Mouse (Mus musculus) neural tube, embryonic 14.5 days (tissue): ENCODE measurements around the gene Selp. TPM values are rescaled to one million over a fixed set of nuclear protein-coding genes. Genes with fewer than 3 reads are reported as not detected.
A peak's percentile ranks its signal among the peaks of the same experiment; 100 is the strongest.

Source experiments
- ATAC-seq: fragments of 200-750 bp; cut with Nextera tagmentation; 2 replicates; pipeline ENCODE4 v1.8.0; 2017; ENCODE audit warnings: low read depth, mild to moderate bottlenecking, moderate TSS enrichment, moderate library complexity
- H3K27ac ChIP-seq: fragments of 300-500 bp; sonication (generic); 2 replicates; pipeline ENCODE4 v1.5.1; 2014; ENCODE audit warnings: low read depth, mild to moderate bottlenecking, control low read depth, low read length, moderate library complexity, mixed read lengths
- H3K27me3 ChIP-seq: fragments of 300-500 bp; sonication (generic); 2 replicates; pipeline ENCODE4 v1.6.1; 2014; ENCODE audit warnings: low read length; ENCODE audit not compliant: control insufficient read depth, insufficient read depth
- H3K36me3 ChIP-seq: fragments of 300-500 bp; sonication (generic); 2 replicates; pipeline ENCODE4 v1.6.1; 2014; ENCODE audit warnings: low read length, mixed read lengths; ENCODE audit not compliant: control insufficient read depth, insufficient read depth
- H3K4me1 ChIP-seq: fragments of 300-500 bp; sonication (generic); 2 replicates; pipeline ENCODE4 v1.6.1; 2014; ENCODE audit warnings: low read length; ENCODE audit not compliant: control insufficient read depth, insufficient read depth
- H3K4me2 ChIP-seq: fragments of 300-500 bp; sonication (generic); 2 replicates; pipeline ENCODE4 v1.6.1; 2014; ENCODE audit warnings: mild to moderate bottlenecking, low read depth, low read length, control low read depth
- H3K4me3 ChIP-seq: fragments of 300-500 bp; sonication (generic); 2 replicates; pipeline ENCODE4 v1.5.1; 2014; ENCODE audit warnings: low read depth, low read length, control low read depth, mixed read lengths
- H3K9ac ChIP-seq: fragments of 300-500 bp; sonication (generic); replicated peaks from 2 replicates; pipeline ENCODE4 v1.6.1; 2014; ENCODE audit warnings: low read depth, mild to moderate bottlenecking, control low read depth, low read length, mixed read lengths
- H3K9me3 ChIP-seq: fragments of 300-500 bp; sonication (generic); 2 replicates; pipeline ENCODE4 v1.6.1; 2016; ENCODE audit warnings: low read length; ENCODE audit not compliant: control insufficient read depth
- WGBS: fragments of 180-500 bp; shearing (Covaris S2); extraction: QIAGEN DNeasy Blood & Tissue Kit; methylation state at CpG from one replicate; pipeline ENCODE4 v1.1.7; 2014; 5-methylcytosine and 5-hydroxymethylcytosine counted together
- polyA plus RNA-seq: library from polyadenylated mRNA; unstranded; fragments of >200 nt; fragmentation: Nextera tagmentation; extraction: Ambion mirVana; gene quantifications from 2 replicates; pipeline ENCODE4 v1.2.1, GENCODE M21; 2014

Selp gene
- polyA plus RNA-seq, 1 experiment from 2014 or later, result not detected

GRCm38 (mm10) chr1:164184142-164184870, 69.2 kb downstream of the Selp start:
- Histone ChIP-seq H3K9ac (no peak overlapping the region), H3K4me2 (peak overlapping the region; percentile 38), H3K27me3 (no peaks in the 10 kb centered on the region), H3K36me3 (no peaks in the 10 kb centered on the region), H3K9me3 (no peaks in the 10 kb centered on the region), H3K4me1 (peaks cover 3% of the 10 kb centered on the region; the same call in 1 of the 2 replicates), H3K27ac (no peak overlapping the region), H3K4me3 (peak overlapping the region; percentile 12; the same call in 1 of the 2 replicates)
- 49% methylated on average over 16 of the region's 16 CpGs for WGBS
- peak; percentile 87 for ATAC-seq

DNA sequence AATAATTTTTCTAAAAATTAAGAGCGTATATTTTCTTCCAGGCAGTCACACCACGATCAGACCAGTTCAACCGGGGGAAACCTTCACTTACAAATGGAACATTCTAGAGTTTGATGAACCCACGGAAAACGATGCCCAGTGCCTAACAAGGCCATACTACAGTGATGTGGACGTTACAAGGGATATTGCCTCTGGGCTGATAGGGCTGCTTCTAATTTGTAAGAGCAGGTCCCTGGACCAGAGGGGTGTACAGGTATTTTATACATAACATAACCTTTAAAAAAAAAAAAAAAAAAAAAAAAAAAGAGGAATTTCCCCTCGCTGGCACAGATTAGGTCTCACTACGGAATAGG, 69.8 kb downstream of the Selp start:
- no peak overlapping the region for H3K9ac ChIP-seq
- 0 out of 2 replicates have a peak, but pooled peaks have one; percentile 13 for ATAC-seq
- peaks cover 3% of the 10 kb centered on the region; the same call in 1 of the 2 replicates for H3K4me1 ChIP-seq
- H3K9me3 ChIP-seq, result no peaks in the 10 kb centered on the region
- 53% methylated on average over 8 of the region's 8 CpGs for WGBS
- no peak overlapping the region for H3K27ac ChIP-seq
- no peaks in the 10 kb centered on the region for H3K27me3 ChIP-seq
- H3K4me3 ChIP-seq, result no peak overlapping the region
- no peaks in the 10 kb centered on the region for H3K36me3 ChIP-seq
- H3K4me2 ChIP-seq, result no peak overlapping the region; the same call in 1 of the 2 replicates

DNA sequence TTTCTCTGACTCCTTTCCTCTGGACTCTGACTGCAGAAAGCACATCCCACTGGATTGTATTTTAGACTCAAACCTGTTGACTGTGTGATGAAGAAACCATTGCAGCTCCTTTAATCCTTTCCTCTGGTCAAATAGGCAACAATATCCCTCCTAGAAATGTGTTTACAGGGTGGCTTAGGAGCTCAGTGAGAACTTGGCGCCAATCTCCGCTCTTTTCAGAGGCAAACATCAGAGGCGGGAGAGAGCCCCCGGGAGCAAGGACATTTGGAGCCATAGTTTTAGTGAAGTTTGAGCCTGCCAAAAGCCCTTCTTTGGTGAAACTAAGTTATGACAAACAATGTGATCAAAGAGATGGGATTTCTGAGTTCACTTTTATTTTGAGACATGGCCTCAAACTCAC, 70.3 kb downstream of the Selp start:
- WGBS, result 72% methylated on average over 4 of the region's 4 CpGs
- no peaks in the 10 kb centered on the region for H3K9me3 ChIP-seq
- H3K27me3 ChIP-seq, result no peaks in the 10 kb centered on the region
- peaks cover 3% of the 10 kb centered on the region; the same call in 1 of the 2 replicates for H3K4me1 ChIP-seq
- H3K4me2 ChIP-seq, result no peak overlapping the region
- no peaks in the 10 kb centered on the region for H3K36me3 ChIP-seq
- ATAC-seq, result no peak
- no peak overlapping the region for H3K4me3 ChIP-seq
- no peak overlapping the region for H3K9ac ChIP-seq
- no peak overlapping the region for H3K27ac ChIP-seq

DNA sequence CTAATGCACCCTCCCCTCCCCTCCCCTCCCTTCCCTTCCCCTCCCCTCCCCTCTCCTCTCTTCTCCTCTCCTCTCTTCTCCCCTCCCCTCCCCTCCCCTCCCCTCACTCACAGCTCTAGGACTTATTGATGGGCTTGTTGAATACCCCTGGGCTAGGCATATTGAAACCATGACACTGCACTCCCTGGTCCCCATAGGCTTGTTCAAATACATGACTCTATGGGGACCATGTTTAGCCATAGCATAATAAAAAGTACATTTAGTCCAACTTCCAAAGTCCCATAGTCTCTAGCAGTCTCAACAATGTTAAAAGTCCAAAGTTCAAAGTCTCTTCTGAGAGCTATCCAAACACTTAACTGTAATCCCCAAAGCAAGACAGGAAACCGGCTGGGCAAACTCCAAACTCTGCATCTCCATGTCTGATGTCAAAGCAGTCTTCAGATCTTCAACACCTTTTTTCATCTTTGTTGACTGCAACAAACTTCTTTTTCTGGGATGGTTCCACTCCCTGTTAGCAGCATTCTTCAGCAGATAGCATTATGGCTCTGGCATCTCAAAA, 72.0 kb downstream of the Selp start:
- no peak overlapping the region for H3K9ac ChIP-seq
- H3K4me3 ChIP-seq, result no peak overlapping the region
- 93% methylated on average over 1 of the region's 1 CpGs for WGBS
- H3K27me3 ChIP-seq, result no peaks in the 10 kb centered on the region
- H3K27ac ChIP-seq, result no peak overlapping the region
- ATAC-seq, result no peak
- H3K36me3 ChIP-seq, result no peaks in the 10 kb centered on the region
- H3K9me3 ChIP-seq, result no peaks in the 10 kb centered on the region
- peaks cover 3% of the 10 kb centered on the region; the same call in 1 of the 2 replicates for H3K4me1 ChIP-seq
- H3K4me2 ChIP-seq, result no peak overlapping the region

DNA sequence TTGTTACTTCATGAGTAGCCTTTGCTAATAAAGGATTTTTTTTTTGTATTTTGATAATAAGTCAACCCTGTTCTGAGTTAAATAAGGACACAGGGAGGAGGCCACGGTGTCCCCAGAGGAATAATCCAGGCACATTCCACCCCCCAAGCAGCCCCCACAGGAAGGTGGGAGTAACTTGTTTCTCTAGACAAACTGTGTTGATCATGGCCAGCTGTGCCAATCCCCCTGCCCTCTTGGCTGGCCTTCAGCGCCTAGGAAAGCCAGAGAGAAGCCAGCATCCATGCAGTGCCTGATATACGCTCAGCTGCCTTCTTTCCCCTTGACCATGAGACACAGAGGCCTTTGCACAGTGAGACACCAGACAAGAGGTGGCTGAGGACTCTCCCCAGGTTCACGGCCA, 84.5 kb downstream of the Selp start:
- no peak overlapping the region for H3K4me2 ChIP-seq
- no peak overlapping the region for H3K4me3 ChIP-seq
- no peaks in the 10 kb centered on the region for H3K27me3 ChIP-seq
- no peak overlapping the region for H3K27ac ChIP-seq
- no peaks in the 10 kb centered on the region for H3K4me1 ChIP-seq
- WGBS, result 91% methylated on average over 4 of the region's 4 CpGs
- no peak for ATAC-seq
- H3K9me3 ChIP-seq, result no peaks in the 10 kb centered on the region
- no peaks in the 10 kb centered on the region for H3K36me3 ChIP-seq
- H3K9ac ChIP-seq, result no peak overlapping the region

Other genes with a start within 250 kb of the Selp start
- 17.8 and 20.2 TPM in 2 replicates for gene Scyl3, start 186.2 kb upstream of the Selp start, polyA plus RNA-seq
- 3.6 and 4.2 TPM in 2 replicates for gene BC055324, start 120.5 kb upstream of the Selp start, polyA plus RNA-seq
- gene Mettl18, start 120.4 kb upstream of the Selp start, polyA plus RNA-seq, result 7.5 and 10.1 TPM in 2 replicates
- not detected in 2 replicates for gene Sele, start 67.0 kb upstream of the Selp start, polyA plus RNA-seq
- 0.14 and 0.16 TPM in 2 replicates for gene Sell, start 53.3 kb upstream of the Selp start, polyA plus RNA-seq
- gene F5, start 36.6 kb downstream of the Selp start, polyA plus RNA-seq, result 0.15 and 0.32 TPM in 2 replicates
- gene Slc19a2, start 133.8 kb downstream of the Selp start, polyA plus RNA-seq, result 7.3 and 8.7 TPM in 2 replicates
- 23.9 and 24.7 TPM in 2 replicates for gene Ccdc181, start 160.3 kb downstream of the Selp start, polyA plus RNA-seq
- 25.6 and 25.8 TPM in 2 replicates for gene Nme7, start 188.9 kb downstream of the Selp start, polyA plus RNA-seq
- gene Blzf1, start 192.2 kb downstream of the Selp start, polyA plus RNA-seq, result 32.1 and 32.6 TPM in 2 replicates